Mouse (Mus musculus): ENCODE results near the gene Cdc42ep2.

The Cdc42ep2 gene

DNA sequence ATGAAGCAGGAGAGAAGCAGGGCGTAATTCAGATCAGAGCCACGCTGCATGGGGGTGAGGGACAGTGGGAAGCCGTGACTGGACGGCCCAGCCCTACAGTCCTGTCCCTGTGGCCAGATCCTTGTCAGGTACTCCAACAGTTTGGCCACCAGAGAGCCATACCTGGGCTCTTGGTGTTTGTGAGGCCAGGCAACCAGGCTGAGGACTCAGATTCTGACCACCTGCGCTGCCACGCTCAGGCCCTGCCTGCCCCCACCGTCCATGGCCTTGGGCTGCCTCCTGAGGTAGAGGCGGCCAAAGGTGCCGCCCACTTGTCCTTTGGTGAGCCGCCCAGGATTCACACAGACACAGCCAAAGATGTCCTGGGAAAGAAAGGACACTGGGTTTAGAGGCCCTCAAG is 16.0 kb upstream of the Cdc42ep2 start:
- no peak for DNase-seq (ENCODE audit: low read depth)

- no peak for DNase-seq (ENCODE audit: low read depth)
These were observed 15.6 kb upstream of the Cdc42ep2 start for GRCm38 (mm10) chr19:5940173-5940572.

GRCm38 (mm10) chr19:5939715-5940114 is 15.1 kb upstream of the Cdc42ep2 start:
- no peak for DNase-seq (ENCODE audit: low read depth)

DNA sequence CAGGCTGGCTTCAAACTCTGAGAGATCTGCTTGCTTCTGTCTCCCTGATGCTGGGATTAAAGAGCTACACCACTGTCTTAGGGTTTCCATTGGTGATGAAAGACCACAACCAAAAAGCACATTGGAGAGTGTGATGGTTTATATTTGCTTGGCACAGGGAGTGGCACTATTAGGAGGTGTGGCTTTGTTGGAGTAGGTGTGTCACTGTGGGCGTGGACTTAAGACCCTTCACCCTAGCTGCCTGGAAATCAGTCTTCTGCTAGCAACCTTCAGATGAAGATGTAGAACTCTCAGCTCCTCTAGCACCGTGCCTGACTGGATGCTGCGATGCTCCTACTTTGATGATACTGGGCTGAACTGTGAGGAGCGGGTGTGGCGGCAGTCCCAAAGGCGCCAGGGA is 13.9 kb upstream of the Cdc42ep2 start:
- DNase-seq (ENCODE audit: low read depth): no peak

DNA sequence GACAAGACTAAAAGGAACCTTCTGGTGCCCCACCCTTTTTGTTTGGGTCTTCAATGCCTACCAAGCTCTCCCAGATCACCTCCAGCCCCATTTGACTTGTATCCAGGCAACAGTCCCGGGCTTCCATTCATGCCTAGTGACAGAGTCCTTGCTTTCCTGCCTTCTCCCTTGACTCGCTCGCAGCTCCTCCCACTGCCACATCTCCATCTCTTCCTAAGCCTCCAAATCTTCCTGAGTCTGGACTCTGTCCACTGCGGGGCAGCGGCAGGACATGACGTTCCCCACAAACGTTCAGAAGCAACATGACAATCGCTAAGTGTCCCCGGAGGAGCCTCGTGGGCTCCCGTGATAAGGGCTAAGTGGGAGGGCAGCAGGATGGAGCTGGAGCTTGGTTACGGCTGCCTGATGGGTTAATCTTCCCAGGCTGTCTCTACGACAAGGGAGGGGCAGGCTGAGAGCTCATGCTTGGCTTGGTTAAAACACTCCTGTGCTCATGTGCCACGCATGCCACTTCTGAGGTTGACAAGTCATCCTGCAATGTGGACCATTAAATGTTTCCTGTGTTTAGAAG is 13.3 kb upstream of the Cdc42ep2 start:
- DNase-seq (ENCODE audit: low read depth): peak; percentile 34

- no peak for DNase-seq (ENCODE audit: low read depth)
These were observed 12.6 kb upstream of the Cdc42ep2 start for GRCm38 (mm10) chr19:5937095-5937835.

DNA sequence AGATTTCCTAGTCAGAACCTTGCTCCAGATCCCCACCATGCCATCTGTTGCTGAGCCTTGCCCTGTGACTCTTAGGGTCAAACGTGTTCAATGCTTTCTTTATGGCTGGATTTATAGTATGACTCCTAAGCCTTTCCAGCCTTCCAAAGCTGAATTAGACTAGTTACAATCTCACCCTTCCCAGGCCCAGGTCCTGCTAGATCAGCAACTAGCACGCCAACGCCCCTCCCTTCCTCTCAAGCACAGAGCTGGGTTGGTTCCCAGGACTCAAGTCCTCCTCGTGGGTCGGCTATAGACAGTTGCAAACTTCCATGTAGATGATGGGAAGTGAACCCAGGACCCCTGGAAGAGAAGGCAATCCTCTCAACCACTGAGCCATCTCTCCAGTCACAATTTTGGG is 11.1 kb upstream of the Cdc42ep2 start:
- DNase-seq (ENCODE audit: low read depth): no peak

GRCm38 (mm10) chr19:5935266-5935665 is 10.7 kb upstream of the Cdc42ep2 start:
- DNase-seq (ENCODE audit: low read depth): no peak

- no peak for DNase-seq (ENCODE audit: low read depth)
These were observed 5.3 kb upstream of the Cdc42ep2 start for GRCm38 (mm10) chr19:5929634-5930596.

- no peak for DNase-seq (ENCODE audit: low read depth)
These were observed 3.9 kb upstream of the Cdc42ep2 start for GRCm38 (mm10) chr19:5928546-5928945.

DNA sequence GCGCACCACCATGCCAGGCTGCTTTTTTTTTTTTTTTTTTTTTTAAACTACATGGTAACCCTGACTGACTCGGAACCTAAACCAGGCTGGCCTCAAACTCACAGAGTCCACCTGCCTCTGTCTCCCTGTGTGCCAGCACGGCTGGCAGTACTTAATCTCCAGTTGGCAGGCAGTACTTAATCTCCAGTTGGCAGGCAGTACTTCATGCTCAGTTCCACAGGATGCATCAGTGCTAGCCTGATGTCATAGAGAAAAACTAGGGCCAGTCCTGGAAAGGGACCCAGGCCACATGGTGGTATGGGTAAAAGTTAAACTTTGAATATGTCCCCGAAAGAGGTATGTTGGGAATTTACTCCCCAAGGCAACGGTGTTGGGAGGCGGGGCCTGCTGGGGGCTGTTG is 3.5 kb upstream of the Cdc42ep2 start:
- DNase-seq (ENCODE audit: low read depth): no peak

DNA sequence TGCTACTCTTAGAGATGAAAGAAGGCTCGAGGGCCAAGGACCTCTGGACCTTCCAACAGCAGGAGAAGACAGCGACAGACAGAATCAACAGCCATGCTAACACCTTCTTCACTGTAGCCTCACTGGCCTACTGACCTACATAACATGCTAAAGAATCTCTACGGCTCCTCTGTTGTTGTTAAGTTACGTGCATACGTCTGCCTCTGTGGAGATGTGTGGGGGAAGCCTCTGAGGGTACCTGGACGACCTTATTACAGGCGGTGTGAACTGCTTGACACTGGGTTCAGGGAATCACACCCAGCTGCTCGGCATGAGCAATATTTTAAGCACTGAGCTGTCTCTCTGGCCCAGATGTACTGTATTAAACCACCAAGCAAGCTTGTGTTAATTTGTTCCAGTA is 2.9 kb upstream of the Cdc42ep2 start:
- no peak for DNase-seq (ENCODE audit: low read depth)

GRCm38 (mm10) chr19:5927026-5927425 is 2.4 kb upstream of the Cdc42ep2 start:
- DNase-seq (ENCODE audit: low read depth): no peak

DNA sequence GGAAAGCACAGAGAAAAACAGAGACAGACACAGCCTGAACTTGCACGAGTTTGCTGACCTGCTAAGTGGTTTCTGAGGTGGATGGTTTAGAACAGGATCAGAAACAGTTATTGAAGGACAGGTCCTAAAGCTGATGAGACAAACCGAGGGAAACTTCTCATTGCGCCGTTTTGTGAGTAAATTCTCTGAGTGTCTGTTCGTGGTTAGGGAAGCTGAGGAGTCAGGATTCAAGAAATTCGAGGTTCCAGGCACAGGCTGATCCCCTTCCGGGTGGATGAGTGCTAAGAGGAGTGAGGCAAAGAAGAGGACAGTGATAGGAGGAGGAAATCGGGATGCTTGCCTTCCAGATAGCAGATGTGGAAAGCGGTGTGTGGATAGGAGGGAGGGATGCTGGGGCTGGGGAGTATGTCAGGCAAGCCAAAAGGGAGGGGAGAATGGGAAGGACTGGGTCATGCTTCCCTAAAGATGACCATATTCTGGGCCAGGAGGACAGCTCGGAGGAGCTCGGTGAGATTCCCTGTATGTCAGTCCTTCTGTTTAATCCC is 767 bp upstream of the Cdc42ep2 start:
- no peak for DNase-seq (ENCODE audit: low read depth)

GRCm38 (mm10) chr19:5923990-5924712 is 465 bp downstream of the Cdc42ep2 start:
- DNase-seq (ENCODE audit: low read depth): peak; percentile 77

DNA sequence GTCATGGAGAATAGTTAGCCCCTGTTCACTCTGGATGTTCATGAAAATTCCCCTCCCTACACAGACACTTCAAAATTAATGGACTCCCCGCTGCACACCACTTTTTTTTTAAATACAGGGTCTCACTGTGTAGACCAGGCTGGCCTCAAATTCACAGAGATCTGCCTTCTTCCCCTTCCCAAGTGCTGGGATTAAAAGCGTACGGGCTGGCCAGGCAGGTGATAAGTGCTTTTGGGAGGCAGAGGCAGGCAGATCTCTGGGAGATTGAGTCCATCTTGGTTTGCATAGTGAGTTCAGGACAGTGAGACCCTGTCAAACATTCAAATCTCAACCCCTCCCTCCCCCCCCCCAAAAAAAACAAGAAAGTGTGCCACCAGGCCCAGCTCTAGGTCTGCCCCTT is 1.7 kb downstream of the Cdc42ep2 start:
- no peak for DNase-seq (ENCODE audit: low read depth)

DNA sequence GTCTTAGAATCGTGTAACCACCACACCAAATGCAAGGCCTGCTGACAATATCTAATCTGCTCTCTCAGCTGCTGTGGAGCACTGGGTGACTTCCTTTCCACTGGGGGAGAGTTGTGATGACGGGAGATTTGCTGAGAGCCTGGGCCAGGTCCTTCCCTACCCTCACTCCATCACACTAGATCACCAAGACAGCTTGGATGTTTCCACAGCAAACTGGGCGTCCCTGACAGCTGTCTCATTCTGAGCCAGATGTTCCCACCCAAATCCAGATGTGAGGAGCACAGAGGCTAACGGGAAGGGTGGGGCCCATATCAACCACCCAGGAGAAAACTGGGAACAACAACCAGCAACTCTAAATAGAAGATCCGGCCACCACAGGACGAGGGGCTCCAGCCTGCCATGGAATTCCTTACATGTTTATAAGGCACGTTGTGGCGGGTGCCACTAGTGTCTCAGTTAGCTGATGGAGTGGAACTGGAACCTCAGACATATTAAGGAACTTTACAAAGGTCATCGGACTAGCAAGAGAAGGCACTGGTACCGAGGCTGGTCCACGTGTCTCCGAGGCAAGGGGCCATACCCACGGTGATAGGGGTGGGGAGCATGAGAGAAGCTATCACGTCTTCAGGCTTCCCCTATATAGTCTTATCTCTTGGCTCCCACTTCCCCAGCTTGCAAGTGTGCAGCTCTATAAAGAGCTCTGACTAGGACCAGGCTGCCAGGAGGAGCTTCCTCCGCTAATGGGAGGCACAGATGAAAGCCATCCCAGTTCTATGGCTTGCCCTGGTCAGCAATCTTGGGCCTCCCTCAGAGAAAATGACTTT is 2.3 kb downstream of the Cdc42ep2 start:
- DNase-seq (ENCODE audit: low read depth): peak; percentile 36

DNA sequence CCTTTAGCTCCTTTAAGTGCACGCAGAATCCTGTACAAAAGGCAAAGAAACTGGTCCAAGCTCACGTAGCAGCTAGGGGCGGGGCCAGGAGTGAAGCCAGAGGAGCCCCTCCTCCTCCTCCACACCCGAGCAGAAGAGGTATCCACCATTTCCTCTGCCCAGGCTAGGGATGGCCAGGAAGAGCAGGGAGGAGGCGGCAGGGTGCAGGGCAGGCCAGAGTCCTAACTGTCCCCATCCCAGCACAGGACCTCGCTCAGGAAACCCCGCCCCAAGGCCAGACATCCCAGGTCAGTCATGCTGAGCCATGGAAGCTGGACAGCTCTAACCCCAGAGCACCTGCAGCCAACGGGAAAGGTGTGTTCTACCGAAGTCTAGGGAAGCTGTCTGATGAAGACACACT is 2.9 kb downstream of the Cdc42ep2 start:
- DNase-seq (ENCODE audit: low read depth): no peak

DNA sequence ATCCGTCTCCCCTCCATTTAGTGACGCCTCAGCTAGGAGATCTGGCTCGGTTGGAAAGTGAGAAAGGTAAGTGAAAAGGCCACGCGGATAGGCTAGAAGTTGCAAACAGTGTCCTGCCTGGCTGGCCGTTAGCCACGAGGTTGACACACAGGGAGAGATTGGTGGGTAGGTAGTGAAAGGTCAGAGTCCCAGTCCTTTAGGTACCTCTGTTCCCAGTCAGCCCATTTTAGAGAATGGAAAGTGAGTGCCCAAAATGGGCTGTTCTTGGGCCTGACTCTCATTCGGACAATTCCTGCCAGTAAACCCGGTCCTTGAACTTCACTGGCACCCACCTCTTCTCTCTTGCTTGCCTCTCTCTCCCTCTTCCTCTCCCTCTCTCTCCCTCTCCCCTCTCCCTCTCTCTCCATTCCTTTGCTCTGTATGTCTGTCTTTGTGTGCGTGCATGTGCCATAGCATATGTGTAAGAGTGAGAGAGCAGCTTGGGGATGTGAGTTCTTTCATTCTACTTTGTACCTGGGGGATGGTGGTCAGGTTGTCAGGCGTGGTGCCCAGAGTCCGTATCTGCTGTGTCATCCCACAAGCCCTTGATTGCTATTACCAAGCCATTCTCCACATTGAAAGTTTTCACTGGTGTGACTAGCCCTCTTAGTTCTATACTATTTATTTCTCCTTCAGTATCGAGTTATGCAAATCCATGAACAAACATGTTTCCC is 11.5 kb downstream of the Cdc42ep2 start, which contains the start of gene Dpf2:
Dpf2 (minus strand) TSS at position 4 of the 713 bp plus-strand sequence.
- no peak for DNase-seq (ENCODE audit: low read depth)
